Mouse (Mus musculus) ovary, adult 18-20 months (tissue): Measurements from ENCODE around the gene Calcoco1.
"Not testable (repeated sequence)": the region's sequence is repeated elsewhere in the genome, so short reads cannot be mapped to it uniquely, and the experiment has no call there.

Experiments
- DNase-seq: peaks from one replicate; pipeline ENCODE4 v3.0.0; 2022; ENCODE audit warnings: low spot score, mixed read lengths

Calcoco1 gene

GRCm38 (mm10) chr15:102692321-102692804, 29.6 kb downstream of the Calcoco1 start:
- DNase-seq: no peak

- no peak for DNase-seq
Measured at GRCm38 (mm10) chr15:102685791-102686190, 36.2 kb downstream of the Calcoco1 start.

GRCm38 (mm10) chr15:102683670-102684069, 38.3 kb downstream of the Calcoco1 start:
- no peak for DNase-seq

GRCm38 (mm10) chr15:102676345-102676744, 45.6 kb downstream of the Calcoco1 start:
- no peak for DNase-seq

- peak; percentile 64 for DNase-seq
Measured at GRCm38 (mm10) chr15:102673548-102673947, 48.4 kb downstream of the Calcoco1 start.

GRCm38 (mm10) chr15:102672215-102673071, 49.5 kb downstream of the Calcoco1 start, which contains the start of gene Atp5g2:
TSS of gene Atp5g2 (minus strand) at chr15:102672352.
- DNase-seq: no peak

- DNase-seq: peak; percentile 87
Measured at GRCm38 (mm10) chr15:102671721-102672214, 50.2 kb downstream of the Calcoco1 start.

- DNase-seq: peak; percentile 98
Measured at GRCm38 (mm10) chr15:102670767-102671575, 51.0 kb downstream of the Calcoco1 start.

GRCm38 (mm10) chr15:102670281-102670680, 51.7 kb downstream of the Calcoco1 start:
- no peak for DNase-seq

- DNase-seq: no peak
Measured at GRCm38 (mm10) chr15:102669571-102669970, 52.4 kb downstream of the Calcoco1 start.

GRCm38 (mm10) chr15:102665494-102665893, 56.5 kb downstream of the Calcoco1 start:
- DNase-seq: no peak

- DNase-seq: no peak
Measured at GRCm38 (mm10) chr15:102663825-102664224, 58.2 kb downstream of the Calcoco1 start.

- DNase-seq: not testable (repeated sequence)
Measured at GRCm38 (mm10) chr15:102662601-102663000, 59.4 kb downstream of the Calcoco1 start.

GRCm38 (mm10) chr15:102657926-102658381, 64.0 kb downstream of the Calcoco1 start:
- no peak for DNase-seq
